Mouse (Mus musculus) myocyte (in vitro differentiated cells): ENCODE results near the gene Polr2m.

Experiments
- MAX ChIP-seq: IDR thresholded peaks from one replicate; pipeline ENCODE4 v1.6.1; 2011; ENCODE audit warnings: low read depth, mild to moderate bottlenecking, control low read depth
- MYOD1 ChIP-seq, 3 experiments: IDR thresholded peaks; one replicate each; pipeline ENCODE4 v1.6.1; 2011; ENCODE audit warnings: control low read depth in 2 of 3, low read depth in 2 of 3, mild to moderate bottlenecking in 2 of 3, moderate library complexity in 1 of 3; ENCODE audit not compliant: insufficient read length in 2 of 3, control insufficient read depth in 1 of 3
- MYOG ChIP-seq, 3 experiments: IDR thresholded peaks; one replicate each; pipeline ENCODE4 v1.6.1; 2011; ENCODE audit warnings: control low read depth in 2 of 3, low read depth in 2 of 3, mild to moderate bottlenecking in 2 of 3; ENCODE audit not compliant: insufficient read length in 2 of 3, control insufficient read depth in 1 of 3, insufficient read depth in 1 of 3
- POLR2A ChIP-seq: IDR thresholded peaks from one replicate; pipeline ENCODE4 v1.6.1; 2011; ENCODE audit warnings: low read depth, mild to moderate bottlenecking, control low read depth, moderate library complexity; ENCODE audit not compliant: insufficient read length
- POLR2AphosphoS2 ChIP-seq: IDR thresholded peaks from one replicate; pipeline ENCODE4 v1.6.1; 2011; ENCODE audit warnings: low read depth, control low read depth; ENCODE audit not compliant: insufficient read length
- TCF12 ChIP-seq: IDR thresholded peaks from one replicate; pipeline ENCODE4 v1.6.1; 2011; ENCODE audit warnings: mild to moderate bottlenecking, control low read depth; ENCODE audit not compliant: poor library complexity, insufficient read depth, severe bottlenecking
- TCF3 ChIP-seq: IDR thresholded peaks from one replicate; pipeline ENCODE4 v1.6.1; 2011; ENCODE audit warnings: low read depth, control low read depth; ENCODE audit not compliant: insufficient read length

DNA sequence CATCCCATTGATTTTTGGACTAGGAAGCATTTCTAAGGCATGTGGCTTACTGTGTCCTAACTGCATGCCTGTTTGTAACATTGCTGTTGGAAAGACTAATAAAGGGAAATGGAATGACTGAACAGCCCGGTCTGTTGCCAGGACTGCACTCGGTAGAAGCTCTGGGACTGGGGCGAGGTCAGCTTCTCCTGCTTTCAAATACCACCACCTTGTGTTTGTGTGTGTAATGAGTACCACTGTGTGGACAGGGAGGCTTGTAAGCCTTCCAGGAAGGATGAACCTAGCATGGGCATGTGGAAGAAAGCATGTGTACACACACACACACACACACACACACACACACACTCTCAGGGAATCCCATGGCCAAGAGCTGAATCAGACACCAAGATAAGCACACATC lies 34.1 kb upstream of the Polr2m start:
- TF ChIP-seq POLR2A (no peak), MYOG (IDR thresholded peaks at IDR 0.05; ENCODE audit: control insufficient read depth in 1 of 3, insufficient read depth in 1 of 3, insufficient read length in 2 of 3, low read depth in 2 of 3) (no peak), TCF12 (no peak), MAX (no peak), TCF3 (no peak), MYOD1 (IDR thresholded peaks at IDR 0.05; ENCODE audit: control insufficient read depth in 1 of 3, insufficient read length in 2 of 3, low read depth in 2 of 3) (no peak), POLR2AphosphoS2 (no peak)
